14 mouse cellular contexts compared by ENCODE assay signal in genomic region chr4:133262375-133262765, GRCm38 (mm10). TPM values are rescaled to one million over a fixed set of nuclear protein-coding genes. Genes with fewer than 3 reads are reported as not detected.
DNase-seq lines count a peak whose midpoint lies in the region; ATAC-seq and TF ChIP-seq lines count a peak whose summit lies in the region.
"Had no signal": no experiment of that assay in that cellular context is flagged by ENCODE, and none has a peak within 500 bp of the region (broad histone marks: within the 10 kb centered on the region; RNA-seq: fewer than 3 reads in every experiment).

No protein-coding gene starts in this region.

- TF ChIP-seq POLR2A in thymus, adult 2 months (IDR thresholded peaks at IDR 0.05; ENCODE audit: control insufficient read depth, extremely low read depth, insufficient read depth, low read length, poor library complexity), result no peak

- DNase-seq in thymus, adult 2 months, result no peak
- DNase-seq in thymus, postnatal 10 days (ENCODE audit: low spot score in 2 of 2), result no peak
- DNase-seq in adrenal gland, adult (ENCODE audit: inconsistent age in 2 of 2, low spot score in 1 of 2), result no peak
- no peak for DNase-seq in cerebellum, adult 9-11 months
- DNase-seq in lung, postnatal 0 days (ENCODE audit: low spot score), result no peak
- DNase-seq: adrenal gland, adult 8-10 months; heart, postnatal 10 days; lung, embryonic 14.5 days; right cerebral cortex, postnatal 14 days had no signal

- no peak overlapping the region for H3K27ac ChIP-seq in heart, embryonic 15.5 days
- H3K27ac ChIP-seq in heart, embryonic 12.5 days (ENCODE audit: poor library complexity, severe bottlenecking), result no peak overlapping the region
- H3K27ac ChIP-seq in thymus, adult 2 months (ENCODE audit: control insufficient read depth, insufficient read depth, low read length), result peak overlapping the region; percentile 51; the same call in 1 of the 2 replicates
- no peak overlapping the region for H3K27ac ChIP-seq in liver, embryonic 15.5 days (replicated peaks)
- H3K27ac ChIP-seq in lung, postnatal 0 days (ENCODE audit: low read length), result no peak overlapping the region
- H3K27ac ChIP-seq: midbrain, embryonic 12.5 days had no signal

- TF ChIP-seq EP300 in lung, postnatal 0 days (IDR thresholded peaks at IDR 0.05), result no peak

- WGBS in heart, embryonic 15.5 days, result 59% methylated on average over 7 of the region's 7 CpGs
- WGBS in heart, embryonic 12.5 days, result 64% methylated on average over 7 of the region's 7 CpGs
- WGBS in thymus, adult 2 months, result 7% methylated on average over 7 of the region's 7 CpGs
- WGBS in liver, embryonic 15.5 days (ENCODE audit: insufficient replicate concordance), result 38% methylated on average over 7 of the region's 7 CpGs
- 66% methylated on average over 7 of the region's 7 CpGs for WGBS in lung, postnatal 0 days

- no peaks in the 10 kb centered on the region for H3K4me1 ChIP-seq in heart, embryonic 15.5 days (replicated peaks)
- H3K4me1 ChIP-seq in heart, embryonic 12.5 days (replicated peaks), result no peaks in the 10 kb centered on the region
- H3K4me1 ChIP-seq in thymus, adult 2 months (replicated peaks; ENCODE audit: control insufficient read depth, insufficient read depth, low read length), result peaks cover 28% of the 10 kb centered on the region
- H3K4me1 ChIP-seq in liver, embryonic 15.5 days (replicated peaks), result peaks cover 15% of the 10 kb centered on the region
- H3K4me1 ChIP-seq in lung, postnatal 0 days (ENCODE audit: insufficient read depth, low read depth, low read length), result no peaks in the 10 kb centered on the region
- H3K4me1 ChIP-seq: midbrain, embryonic 12.5 days had no signal

- H3K27me3 ChIP-seq in heart, embryonic 15.5 days, result peaks cover 12% of the 10 kb centered on the region; the same call in 1 of the 2 replicates
- peaks cover 18% of the 10 kb centered on the region for H3K27me3 ChIP-seq in heart, embryonic 12.5 days (replicated peaks)
- no peaks in the 10 kb centered on the region for H3K27me3 ChIP-seq in thymus, adult 2 months (ENCODE audit: control insufficient read depth, insufficient read depth, low read length)
- peaks cover 13% of the 10 kb centered on the region for H3K27me3 ChIP-seq in liver, embryonic 15.5 days
- H3K27me3 ChIP-seq in lung, postnatal 0 days (replicated peaks; ENCODE audit: insufficient read depth, low read length), result no peaks in the 10 kb centered on the region
- H3K27me3 ChIP-seq: Patski had no signal

- no peak for TF ChIP-seq CTCF in thymus, adult 2 months (IDR thresholded peaks at IDR 0.05; ENCODE audit: borderline replicate concordance, control insufficient read depth, extremely low read depth, insufficient read depth, low read length, poor library complexity)
- no peak for TF ChIP-seq CTCF in lung, postnatal 0 days (IDR thresholded peaks at IDR 0.05)

- no peak overlapping the region; the same call in 1 of the 2 replicates for H3K4me3 ChIP-seq in heart, embryonic 15.5 days
- no peak overlapping the region for H3K4me3 ChIP-seq in heart, embryonic 12.5 days
- H3K4me3 ChIP-seq in thymus, adult 2 months (ENCODE audit: control insufficient read depth, insufficient read depth, low read length), result peak overlapping the region; percentile 41
- no peak overlapping the region; the same call in 1 of the 2 replicates for H3K4me3 ChIP-seq in liver, embryonic 15.5 days (replicated peaks)
- no peak overlapping the region for H3K4me3 ChIP-seq in lung, postnatal 0 days (ENCODE audit: low read depth, low read length)
- H3K4me3 ChIP-seq: midbrain, embryonic 12.5 days had no signal

- H3K36me3 ChIP-seq in heart, embryonic 15.5 days, result peaks cover 30% of the 10 kb centered on the region
- H3K36me3 ChIP-seq in heart, embryonic 12.5 days, result peaks cover 36% of the 10 kb centered on the region
- H3K36me3 ChIP-seq in thymus, adult 2 months (ENCODE audit: control insufficient read depth, insufficient read depth, low read length), result peaks cover 23% of the 10 kb centered on the region
- H3K36me3 ChIP-seq in liver, embryonic 15.5 days (replicated peaks), result peaks cover 31% of the 10 kb centered on the region
- peaks cover 13% of the 10 kb centered on the region for H3K36me3 ChIP-seq in lung, postnatal 0 days (ENCODE audit: insufficient read depth, low read length)

- H3K9me3 ChIP-seq in heart, embryonic 15.5 days (replicated peaks), result no peaks in the 10 kb centered on the region
- H3K9me3 ChIP-seq in heart, embryonic 12.5 days (replicated peaks), result peaks cover 8% of the 10 kb centered on the region; the same call in 1 of the 2 replicates
- H3K9me3 ChIP-seq in liver, embryonic 15.5 days (replicated peaks), result no peaks in the 10 kb centered on the region
- H3K9me3 ChIP-seq in lung, postnatal 0 days (ENCODE audit: low read length), result no peaks in the 10 kb centered on the region

- H3K4me2 ChIP-seq in heart, embryonic 15.5 days, result peak overlapping the region; percentile 26; the same call in 1 of the 2 replicates
- H3K4me2 ChIP-seq in heart, embryonic 12.5 days, result no peak overlapping the region
- peak overlapping the region; percentile 35 for H3K4me2 ChIP-seq in liver, embryonic 15.5 days
- H3K4me2 ChIP-seq in lung, postnatal 0 days (replicated peaks; ENCODE audit: low read depth, low read length), result no peak overlapping the region
- H3K4me2 ChIP-seq: lung, embryonic 14.5 days; midbrain, embryonic 12.5 days had no signal

- H3K9ac ChIP-seq in heart, embryonic 15.5 days, result no peak overlapping the region
- H3K9ac ChIP-seq in heart, embryonic 12.5 days, result no peak overlapping the region
- no peak overlapping the region for H3K9ac ChIP-seq in liver, embryonic 15.5 days
- H3K9ac ChIP-seq in lung, postnatal 0 days (replicated peaks; ENCODE audit: low read depth), result no peak overlapping the region; the same call in 1 of the 2 replicates
- H3K9ac ChIP-seq: lung, embryonic 14.5 days; midbrain, embryonic 12.5 days had no signal

- ATAC-seq in heart, embryonic 15.5 days (replicated peaks; ENCODE audit: insufficient number of reproducible peaks, insufficient read depth, low FRiP score, low read depth), result no peak
- no peak for ATAC-seq in heart, embryonic 12.5 days (ENCODE audit: insufficient number of reproducible peaks, low FRiP score)
- no peak for ATAC-seq in liver, embryonic 15.5 days (ENCODE audit: insufficient read depth)
- ATAC-seq in lung, postnatal 0 days, result no peak
- ATAC-seq: Patski had no signal

RNA-seq across cellular contexts. Expression of gene Sytl1, which starts 0.5 kb away (rescaled TPM):
- polyA plus RNA-seq in heart, embryonic 15.5 days (2015; fragmentation: Nextera tagmentation; extraction: Ambion mirVana), result 0.96 and 4.9 TPM in 2 replicates
- 0.41 and 0.47 TPM in 2 replicates for polyA plus RNA-seq in heart, embryonic 12.5 days (2016; fragmentation: Nextera tagmentation; extraction: Ambion mirVana)
- 39.7 and 45.2 TPM in 2 replicates for polyA plus RNA-seq in thymus, adult 2 months (2012; rRNA removed)
- 0.92 and 1.0 TPM in 2 replicates for polyA plus RNA-seq in liver, embryonic 15.5 days (2015; fragmentation: Nextera tagmentation; extraction: Ambion mirVana)
- polyA plus RNA-seq in lung, postnatal 0 days (2015; fragmentation: Nextera tagmentation; extraction: Ambion mirVana), result 3.1 and 3.3 TPM in 2 replicates

RNA-seq across cellular contexts. Expression of gene Tmem222, which starts 15.2 kb away (rescaled TPM):
- 46.1 and 58.9 TPM in 2 replicates for polyA plus RNA-seq in heart, embryonic 15.5 days (2015; fragmentation: Nextera tagmentation; extraction: Ambion mirVana)
- polyA plus RNA-seq in heart, embryonic 12.5 days (2016; fragmentation: Nextera tagmentation; extraction: Ambion mirVana), result 52.4 and 55.2 TPM in 2 replicates
- 134 and 143 TPM in 2 replicates for polyA plus RNA-seq in thymus, adult 2 months (2012; rRNA removed)
- 35.8 and 42.3 TPM in 2 replicates for polyA plus RNA-seq in liver, embryonic 15.5 days (2015; fragmentation: Nextera tagmentation; extraction: Ambion mirVana)
- polyA plus RNA-seq in lung, postnatal 0 days (2015; fragmentation: Nextera tagmentation; extraction: Ambion mirVana), result 47.2 and 58.1 TPM in 2 replicates

RNA-seq across cellular contexts. Expression of gene Map3k6, which starts 21.8 kb away (rescaled TPM):
- polyA plus RNA-seq in heart, embryonic 15.5 days (2015; fragmentation: Nextera tagmentation; extraction: Ambion mirVana), result 2.9 and 3.4 TPM in 2 replicates
- polyA plus RNA-seq in heart, embryonic 12.5 days (2016; fragmentation: Nextera tagmentation; extraction: Ambion mirVana), result 2.3 and 3.2 TPM in 2 replicates
- 2.8 and 4.6 TPM in 2 replicates for polyA plus RNA-seq in thymus, adult 2 months (2012; rRNA removed)
- polyA plus RNA-seq in liver, embryonic 15.5 days (2015; fragmentation: Nextera tagmentation; extraction: Ambion mirVana), result 2.0 and 2.9 TPM in 2 replicates
- polyA plus RNA-seq in lung, postnatal 0 days (2015; fragmentation: Nextera tagmentation; extraction: Ambion mirVana), result 7.8 and 18.7 TPM in 2 replicates

RNA-seq across cellular contexts. Expression of gene Gpr3, which starts 50.0 kb away (rescaled TPM):
- 0.05 and 0.34 TPM in 2 replicates for polyA plus RNA-seq in heart, embryonic 15.5 days (2015; fragmentation: Nextera tagmentation; extraction: Ambion mirVana)
- 0.27 and 0.37 TPM in 2 replicates for polyA plus RNA-seq in heart, embryonic 12.5 days (2016; fragmentation: Nextera tagmentation; extraction: Ambion mirVana)
- 0.15 TPM in 1 of 2 replicates, not detected in the other for polyA plus RNA-seq in thymus, adult 2 months (2012; rRNA removed)
- not detected in 2 replicates for polyA plus RNA-seq in liver, embryonic 15.5 days (2015; fragmentation: Nextera tagmentation; extraction: Ambion mirVana)
- not detected in 2 replicates for polyA plus RNA-seq in lung, postnatal 0 days (2015; fragmentation: Nextera tagmentation; extraction: Ambion mirVana)
- polyA plus RNA-seq: lung, embryonic 14.5 days had no signal

RNA-seq across cellular contexts. Expression of gene Cd164l2, which starts 50.4 kb away (rescaled TPM):
- polyA plus RNA-seq in heart, embryonic 15.5 days (2015; fragmentation: Nextera tagmentation; extraction: Ambion mirVana), result 0.28 and 1.7 TPM in 2 replicates
- polyA plus RNA-seq in heart, embryonic 12.5 days (2016; fragmentation: Nextera tagmentation; extraction: Ambion mirVana), result 0.34 TPM in 1 of 2 replicates, not detected in the other
- polyA plus RNA-seq in thymus, adult 2 months (2012; rRNA removed), result 0.90 and 1.1 TPM in 2 replicates
- not detected in 2 replicates for polyA plus RNA-seq in liver, embryonic 15.5 days (2015; fragmentation: Nextera tagmentation; extraction: Ambion mirVana)
- 8.7 and 10.3 TPM in 2 replicates for polyA plus RNA-seq in lung, postnatal 0 days (2015; fragmentation: Nextera tagmentation; extraction: Ambion mirVana)

Comparison
In these comparisons a context has a peak if more than half of its experiments do, and no peak if none do; other contexts are left out.
1. H3K4me2 ChIP-seq: peak in heart, embryonic 15.5 days (single experiment) and liver, embryonic 15.5 days (single experiment); none in heart, embryonic 12.5 days (single experiment) and lung, postnatal 0 days (single experiment).